Mouse (Mus musculus) frontal cortex, adult 2 months (tissue): ENCODE data around the gene Pacs2. TPM values are rescaled to one million over a fixed set of nuclear protein-coding genes. Genes with fewer than 3 reads are reported as not detected.

Experiments
- DNase-seq, 2 experiments: peaks; one replicate each; pipeline ENCODE4 v3.0.0; 2022; ENCODE audit warnings: low spot score in 1 of 2; ENCODE audit errors: extremely low spot score in 1 of 2
- polyA plus RNA-seq: library from polyadenylated mRNA; depleted of rRNA; stranded (reverse); fragments of >200 nt; gene quantifications from 2 replicates; pipeline ENCODE4 v1.2.3, GENCODE M21; 2012; rRNA removed

Pacs2 gene
- 70.3 and 72.3 TPM in 2 replicates for polyA plus RNA-seq

- DNase-seq = peak; percentile 65 to 91
These were observed at the start of gene Pacs2 for GRCm38 (mm10) chr12:113013604-113014558. Gene Pacs2 (plus strand): TSS chr12:113014508.

GRCm38 (mm10) chr12:112965783-112966182, 48.5 kb upstream of the Pacs2 start:
- no peak for DNase-seq

- DNase-seq = no peak
These were observed 45.4 kb upstream of the Pacs2 start for GRCm38 (mm10) chr12:112968943-112969342.

- no peak for DNase-seq
These were observed 44.7 kb upstream of the Pacs2 start for GRCm38 (mm10) chr12:112969616-112970015.

- DNase-seq = no peak
These were observed 39.6 kb upstream of the Pacs2 start for GRCm38 (mm10) chr12:112974736-112975135.

- peak; percentile 80 to 93 for DNase-seq
These were observed 37.8 kb upstream of the Pacs2 start, which contains the start of gene Btbd6 for GRCm38 (mm10) chr12:112976371-112977073. Gene Btbd6 (plus strand): TSS chr12:112976482.

GRCm38 (mm10) chr12:112977156-112977555, 37.2 kb upstream of the Pacs2 start:
- no peak for DNase-seq

- no peak for DNase-seq
These were observed 32.3 kb upstream of the Pacs2 start for GRCm38 (mm10) chr12:112982031-112982430.

GRCm38 (mm10) chr12:112985346-112985745, 29.0 kb upstream of the Pacs2 start:
- no peak for DNase-seq

- no peak for DNase-seq
These were observed 26.4 kb upstream of the Pacs2 start for GRCm38 (mm10) chr12:112987877-112988276.

GRCm38 (mm10) chr12:112990706-112991405, 23.5 kb upstream of the Pacs2 start:
- no peak for DNase-seq

- DNase-seq = no peak
These were observed 22.9 kb upstream of the Pacs2 start for GRCm38 (mm10) chr12:112991444-112991843.

GRCm38 (mm10) chr12:112994153-112994552, 20.2 kb upstream of the Pacs2 start:
- no peak for DNase-seq

- no peak for DNase-seq
These were observed 14.6 kb upstream of the Pacs2 start for GRCm38 (mm10) chr12:112999569-113000293.

- DNase-seq = peak; percentile 93 to 95
These were observed 13.8 kb upstream of the Pacs2 start, which contains the start of gene Brf1 for GRCm38 (mm10) chr12:113000294-113001132. Gene Brf1 (minus strand): TSS chr12:113000704.

- DNase-seq = no peak
These were observed 13.2 kb upstream of the Pacs2 start for GRCm38 (mm10) chr12:113001133-113001474.

GRCm38 (mm10) chr12:113002667-113003066, 11.6 kb upstream of the Pacs2 start:
- DNase-seq = no peak

GRCm38 (mm10) chr12:113004011-113004410, 10.3 kb upstream of the Pacs2 start:
- DNase-seq = no peak

GRCm38 (mm10) chr12:113004993-113005392, 9.3 kb upstream of the Pacs2 start:
- DNase-seq = peak in 1 of 2 experiments; percentile 77
